Mouse (Mus musculus) ES-Bruce4 (cell line): Measurements from ENCODE around the gene Hist1h3h. TPM values are rescaled to one million over a fixed set of nuclear protein-coding genes. Genes with fewer than 3 reads are reported as not detected.
"Not testable (repeated sequence)": the region's sequence is repeated elsewhere in the genome, so short reads cannot be mapped to it uniquely, and the experiment has no call there.

Experiments
- H3K27ac ChIP-seq: 2 replicates; pipeline ENCODE4 v1.5.1; 2012; ENCODE audit warnings: low read length, inconsistent platforms; ENCODE audit not compliant: insufficient read depth
- H3K27me3 ChIP-seq: 2 replicates; pipeline ENCODE4 v1.6.1; 2012; ENCODE audit warnings: mild to moderate bottlenecking, low read length, inconsistent platforms; ENCODE audit not compliant: control insufficient read depth, poor library complexity, insufficient read depth, severe bottlenecking
- H3K36me3 ChIP-seq: 2 replicates; pipeline ENCODE4 v1.6.1; 2012; ENCODE audit warnings: inconsistent platforms, mild to moderate bottlenecking, low read length, moderate library complexity; ENCODE audit not compliant: control insufficient read depth, poor library complexity, insufficient read depth, severe bottlenecking
- H3K4me1 ChIP-seq: one replicate; pipeline ENCODE4 v1.8.1; 2011; ENCODE audit warnings: low read length; ENCODE audit not compliant: control insufficient read depth, insufficient read depth
- H3K4me3 ChIP-seq: 2 replicates; pipeline ENCODE4 v1.5.1; 2011; ENCODE audit warnings: low read depth, mild to moderate bottlenecking, low read length
- H3K9ac ChIP-seq: 2 replicates; pipeline ENCODE4 v1.6.1; 2012; ENCODE audit warnings: low read depth, mild to moderate bottlenecking, inconsistent platforms; ENCODE audit not compliant: poor library complexity, severe bottlenecking
- H3K9me3 ChIP-seq: replicated peaks from 2 replicates; pipeline ENCODE4 v1.6.1; 2012; ENCODE audit warnings: mild to moderate bottlenecking, low read length, inconsistent platforms; ENCODE audit not compliant: control insufficient read depth, poor library complexity, insufficient read depth, severe bottlenecking
- CTCF ChIP-seq: IDR thresholded peaks from one replicate; pipeline ENCODE4 v1.8.1; 2011; ENCODE audit warnings: low read depth, low read length
- EP300 ChIP-seq: IDR thresholded peaks from 2 replicates; pipeline ENCODE4 v1.6.1; 2011; ENCODE audit warnings: low read depth, low read length; ENCODE audit not compliant: insufficient read depth
- POLR2A ChIP-seq: IDR thresholded peaks from one replicate; pipeline ENCODE4 v1.8.1; 2011; ENCODE audit warnings: low read length; ENCODE audit not compliant: insufficient read depth
- polyA plus RNA-seq: library from polyadenylated mRNA; stranded (reverse); fragments of >200 nt; gene quantifications from 2 replicates; pipeline ENCODE4 v1.2.4, GENCODE M21; 2011; ENCODE audit warnings: low read depth; ENCODE audit not compliant: missing spikeins, insufficient read depth, insufficient read length

Gene Hist1h3h
- polyA plus RNA-seq, 1 experiment: 25.3 TPM

DNA sequence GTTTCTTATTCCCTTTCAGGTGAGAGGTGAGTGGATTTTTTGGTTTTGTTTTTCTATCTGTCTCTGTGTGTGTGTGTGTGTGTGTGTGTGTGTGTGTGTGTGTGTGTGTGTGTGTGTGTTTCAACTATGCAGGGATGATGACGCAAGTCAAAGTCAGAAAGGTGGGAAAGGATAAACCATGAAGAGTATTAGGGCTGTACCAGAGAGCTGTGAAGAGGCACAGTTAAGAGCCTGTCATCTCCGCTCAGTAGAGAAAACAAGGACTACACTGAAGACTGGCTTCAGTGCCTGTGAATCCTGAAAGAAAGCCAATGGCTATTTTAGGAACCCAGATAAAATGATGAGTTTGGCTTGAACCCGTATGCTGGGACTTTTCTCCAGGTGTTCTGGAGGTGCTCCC lies 34.4 kb downstream of the Hist1h3h start:
- TF ChIP-seq EP300 (no peak), CTCF (no peak), POLR2A (no peak)
- Histone ChIP-seq H3K9ac (peak overlapping the region; percentile 73; the same call in 1 of the 2 replicates), H3K36me3 (peaks cover 5% of the 10 kb centered on the region), H3K4me1 (no peaks in the 10 kb centered on the region), H3K4me3 (no peak overlapping the region), H3K27ac (no peak overlapping the region; the same call in 1 of the 2 replicates), H3K9me3 (no peaks in the 10 kb centered on the region), H3K27me3 (no peaks in the 10 kb centered on the region)

DNA sequence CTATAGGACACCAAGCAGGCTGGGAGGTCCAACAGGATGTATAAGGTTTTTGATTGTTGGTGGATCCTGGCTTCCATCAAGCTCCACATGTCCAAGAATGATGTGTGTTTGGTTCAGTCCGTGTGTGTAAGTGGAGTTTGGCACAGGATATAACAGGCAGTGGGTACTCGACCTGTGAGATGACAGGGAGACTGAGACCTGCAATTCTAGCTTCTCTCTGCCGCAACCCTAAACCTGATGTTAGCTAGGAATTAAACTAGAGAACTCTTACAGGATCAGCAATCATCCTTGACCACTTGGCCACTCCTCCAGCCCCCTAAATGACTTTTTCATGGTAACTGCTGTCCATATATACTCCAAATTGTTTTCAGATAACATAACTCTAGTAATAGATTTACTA lies 34.9 kb downstream of the Hist1h3h start:
- Histone ChIP-seq H3K36me3 (peaks cover 5% of the 10 kb centered on the region), H3K27ac (peak overlapping the region; percentile 61), H3K9me3 (no peaks in the 10 kb centered on the region), H3K4me1 (no peaks in the 10 kb centered on the region), H3K27me3 (no peaks in the 10 kb centered on the region), H3K9ac (peak overlapping the region; percentile 73), H3K4me3 (peak overlapping the region; percentile 12; the same call in 1 of the 2 replicates)
- TF ChIP-seq CTCF (no peak), POLR2A (no peak), EP300 (no peak)

DNA sequence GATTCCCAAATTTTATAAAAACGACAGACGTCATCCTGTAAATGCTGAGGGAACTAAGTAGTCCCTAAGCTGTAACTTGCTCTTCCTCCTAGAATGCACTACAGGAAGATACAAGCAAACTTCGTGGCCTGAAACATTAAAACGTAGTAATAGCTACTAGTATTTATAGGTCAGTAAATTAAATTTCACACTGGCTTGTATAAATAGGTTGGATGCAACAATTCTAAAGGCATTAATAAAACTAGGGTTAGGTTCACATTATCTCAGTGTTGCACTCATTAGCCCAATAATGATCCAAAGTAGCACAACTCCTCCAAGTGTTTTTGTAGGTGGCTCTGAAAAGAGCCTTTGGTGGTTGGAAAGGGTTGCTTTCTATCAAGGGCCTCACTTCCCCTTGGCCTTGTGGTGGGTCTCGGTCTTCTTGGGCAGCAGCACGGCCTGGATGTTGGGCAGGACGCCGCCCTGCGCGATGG lies 35.6 kb downstream of the Hist1h3h start:
- peak overlapping the region; percentile 74 for H3K4me3 ChIP-seq
- peak overlapping the region; percentile 73 for H3K9ac ChIP-seq
- peaks cover 5% of the 10 kb centered on the region for H3K36me3 ChIP-seq
- peak overlapping the region; percentile 84 for H3K27ac ChIP-seq
- H3K27me3 ChIP-seq: no peaks in the 10 kb centered on the region
- TF ChIP-seq EP300 (no peak), POLR2A (no peak), CTCF (no peak)
- no peaks in the 10 kb centered on the region for H3K9me3 ChIP-seq
- no peaks in the 10 kb centered on the region for H3K4me1 ChIP-seq

DNA sequence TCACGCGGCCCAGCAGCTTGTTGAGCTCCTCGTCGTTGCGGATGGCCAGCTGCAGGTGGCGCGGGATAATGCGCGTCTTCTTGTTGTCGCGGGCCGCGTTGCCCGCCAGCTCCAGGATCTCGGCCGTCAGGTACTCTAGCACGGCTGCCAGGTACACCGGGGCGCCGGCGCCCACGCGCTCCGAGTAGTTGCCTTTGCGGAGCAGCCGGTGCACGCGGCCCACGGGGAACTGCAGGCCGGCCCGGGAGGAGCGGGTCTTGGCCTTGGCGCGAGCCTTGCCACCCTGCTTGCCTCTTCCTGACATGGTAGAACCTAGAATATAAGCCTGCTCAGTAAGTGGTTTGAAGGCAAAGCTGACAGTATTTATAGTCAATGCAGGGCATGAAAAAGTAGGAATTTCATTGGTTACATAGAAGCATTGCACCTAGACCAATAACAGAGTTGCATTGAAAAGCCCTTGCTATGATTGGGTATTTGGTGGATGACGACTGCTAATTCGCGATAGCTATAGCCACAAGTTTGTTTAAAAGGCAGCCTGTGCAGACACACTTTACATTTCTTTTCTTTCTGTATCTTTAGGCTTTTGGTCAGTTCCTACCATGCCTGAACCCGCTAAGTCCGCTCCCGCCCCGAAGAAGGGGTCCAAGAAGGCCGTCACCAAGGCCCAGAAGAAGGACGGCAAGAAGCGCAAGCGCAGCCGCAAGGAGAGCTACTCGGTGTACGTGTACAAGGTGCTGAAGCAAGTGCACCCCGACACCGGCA lies 36.2 kb downstream of the Hist1h3h start, which contains the start of the genes Hist1h2ak and Hist1h2bn:
Hist1h2ak (minus strand) TSS at position 304 of the 762 bp plus-strand sequence.
Hist1h2bn (plus strand) TSS at position 600 of the 762 bp plus-strand sequence.
- H3K9me3 ChIP-seq, H3K36me3 ChIP-seq, H3K27me3 ChIP-seq, H3K4me1 ChIP-seq: not testable (repeated sequence)
- Histone ChIP-seq H3K27ac (peak within 1 kb of the TSS; percentile 84), H3K4me3 (peak within 1 kb of the TSS; percentile 74), H3K9ac (peak within 1 kb of the TSS; percentile 90)
- peak; percentile 71 for TF ChIP-seq POLR2A

DNA sequence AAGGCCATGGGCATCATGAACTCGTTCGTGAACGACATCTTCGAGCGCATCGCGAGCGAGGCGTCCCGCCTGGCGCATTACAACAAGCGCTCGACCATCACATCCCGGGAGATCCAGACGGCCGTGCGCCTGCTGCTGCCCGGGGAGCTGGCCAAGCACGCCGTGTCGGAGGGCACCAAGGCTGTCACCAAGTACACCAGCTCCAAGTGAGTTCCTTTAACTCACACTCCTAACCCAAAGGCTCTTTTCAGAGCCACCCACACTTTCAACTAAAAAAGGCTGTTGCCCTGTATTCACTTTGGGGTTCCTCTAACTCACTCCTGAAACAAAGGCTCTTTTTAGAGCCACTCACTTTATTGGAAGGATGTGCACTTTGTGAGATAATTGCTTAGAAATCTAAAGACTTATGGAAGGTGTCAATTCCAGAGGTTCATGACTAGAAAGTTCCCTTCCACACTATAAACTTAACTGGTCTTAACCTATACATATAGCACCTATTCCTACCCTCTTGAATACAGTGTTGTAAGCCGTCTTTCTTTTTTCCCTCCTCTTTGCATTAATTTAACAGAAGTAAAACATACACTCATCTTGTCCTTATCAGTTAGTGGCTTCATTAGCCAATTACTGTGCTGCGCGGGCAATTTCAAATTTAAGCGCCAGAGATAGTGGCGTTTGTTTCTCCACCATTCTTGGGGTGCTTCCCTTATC lies 37.0 kb downstream of the Hist1h3h start:
- peak overlapping the region; percentile 80 for H3K27ac ChIP-seq
- not testable (repeated sequence) for H3K27me3 ChIP-seq, H3K4me1 ChIP-seq, H3K36me3 ChIP-seq, H3K9me3 ChIP-seq
- H3K9ac ChIP-seq: peak overlapping the region; percentile 90
- peak overlapping the region; percentile 60 for H3K4me3 ChIP-seq

DNA sequence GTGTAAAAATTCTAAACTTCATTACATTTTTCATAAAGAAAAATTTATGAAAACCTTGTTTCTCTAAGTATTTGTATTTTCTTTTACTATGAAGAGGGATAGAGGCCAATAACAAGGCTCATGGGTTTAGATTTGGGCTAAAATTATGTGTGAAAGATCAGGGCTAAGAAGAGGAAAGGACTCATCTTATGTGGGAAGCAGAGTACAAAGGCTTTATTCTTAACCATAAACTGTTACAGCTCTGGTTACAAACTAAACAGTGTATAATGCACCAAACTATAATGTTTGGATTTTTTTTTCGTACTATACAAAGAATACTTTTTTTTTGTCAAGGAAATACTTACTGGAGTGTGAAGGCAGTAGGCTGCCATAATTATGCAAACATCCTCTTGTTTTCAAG lies 38.2 kb downstream of the Hist1h3h start:
- H3K36me3 ChIP-seq: no peaks in the 10 kb centered on the region
- no peak overlapping the region for H3K4me3 ChIP-seq
- H3K9me3 ChIP-seq: no peaks in the 10 kb centered on the region
- H3K9ac ChIP-seq: no peak overlapping the region
- no peak overlapping the region for H3K27ac ChIP-seq
- no peaks in the 10 kb centered on the region for H3K27me3 ChIP-seq
- H3K4me1 ChIP-seq: no peaks in the 10 kb centered on the region
- TF ChIP-seq EP300: no peak
- TF ChIP-seq CTCF: no peak
- no peak for TF ChIP-seq POLR2A

Other genes with a start within 250 kb of the Hist1h3h start
- 0.55 TPM in 1 of 2 replicates, not detected in the other for gene Nkapl, start 249.2 kb upstream of the Hist1h3h start, polyA plus RNA-seq
- gene Zkscan4, start 238.8 kb upstream of the Hist1h3h start, polyA plus RNA-seq: 0.58 and 0.59 TPM in 2 replicates
- not detected in 2 replicates for gene Gm10065, start 238.2 kb upstream of the Hist1h3h start, polyA plus RNA-seq
- 0.52 TPM in 1 of 2 replicates, not detected in the other for gene AK157302, start 222.4 kb upstream of the Hist1h3h start, polyA plus RNA-seq
- 3.2 and 7.4 TPM in 2 replicates for gene Gm11273, start 216.2 kb upstream of the Hist1h3h start, polyA plus RNA-seq
- gene Zkscan8, start 186.5 kb upstream of the Hist1h3h start, polyA plus RNA-seq: 15.2 and 16.1 TPM in 2 replicates
- not detected in 2 replicates for gene Olfr1366, start 174.9 kb upstream of the Hist1h3h start, polyA plus RNA-seq
- 0.15 and 0.23 TPM in 2 replicates for gene Olfr1535, start 157.8 kb upstream of the Hist1h3h start, polyA plus RNA-seq
- not detected in 2 replicates for gene Olfr1364, start 135.9 kb upstream of the Hist1h3h start, polyA plus RNA-seq
- not detected in 2 replicates for gene Olfr1362, start 103.6 kb upstream of the Hist1h3h start, polyA plus RNA-seq
- not detected in 2 replicates for gene Olfr11, start 75.1 kb upstream of the Hist1h3h start, polyA plus RNA-seq
- gene Olfr1361, start 54.3 kb upstream of the Hist1h3h start, polyA plus RNA-seq: not detected in 2 replicates
- gene Olfr1360, start 40.3 kb upstream of the Hist1h3h start, polyA plus RNA-seq: not detected in 2 replicates
- not detected in 2 replicates for gene Olfr1359, start 19.5 kb upstream of the Hist1h3h start, polyA plus RNA-seq
- gene Hist1h2bl, start 1.5 kb upstream of the Hist1h3h start, polyA plus RNA-seq: 25.5 and 27.2 TPM in 2 replicates
- gene Hist1h2ai, start 1.2 kb upstream of the Hist1h3h start, polyA plus RNA-seq: 3.6 TPM in 1 of 2 replicates, not detected in the other
- gene Hist1h2bm, start 4.4 kb downstream of the Hist1h3h start, polyA plus RNA-seq: 14.2 and 21.7 TPM in 2 replicates
- gene Hist1h4j, start 17.4 kb downstream of the Hist1h3h start, polyA plus RNA-seq: 8.2 and 13.4 TPM in 2 replicates
- gene Hist1h4k, start 32.8 kb downstream of the Hist1h3h start, polyA plus RNA-seq: 16.3 and 17.1 TPM in 2 replicates
- gene Hist1h2ak, start 36.2 kb downstream of the Hist1h3h start, polyA plus RNA-seq: 6.7 and 7.5 TPM in 2 replicates
- 19.3 and 20.7 TPM in 2 replicates for gene Hist1h2bn, start 36.5 kb downstream of the Hist1h3h start, polyA plus RNA-seq
- 7.4 and 9.2 TPM in 2 replicates for gene Hist1h1b, start 63.0 kb downstream of the Hist1h3h start, polyA plus RNA-seq
- gene Hist1h3i, start 65.7 kb downstream of the Hist1h3h start, polyA plus RNA-seq: not detected in 2 replicates
- gene Hist1h2an, start 69.6 kb downstream of the Hist1h3h start, polyA plus RNA-seq: not detected in 2 replicates
- 2.5 TPM in 1 of 2 replicates, not detected in the other for gene Hist1h2bp, start 69.8 kb downstream of the Hist1h3h start, polyA plus RNA-seq
- gene Hist1h2bq, start 92.5 kb downstream of the Hist1h3h start, polyA plus RNA-seq: 16.9 and 28.4 TPM in 2 replicates
- gene Hist1h2ao, start 92.8 kb downstream of the Hist1h3h start, polyA plus RNA-seq: not detected in 2 replicates
- 12.0 and 17.7 TPM in 2 replicates for gene Hist1h4m, start 94.1 kb downstream of the Hist1h3h start, polyA plus RNA-seq
- 16.5 and 26.2 TPM in 2 replicates for gene Hist1h4n, start 114.5 kb downstream of the Hist1h3h start, polyA plus RNA-seq
- gene Hist1h2ap, start 115.8 kb downstream of the Hist1h3h start, polyA plus RNA-seq: 47.5 and 51.1 TPM in 2 replicates
- 18.1 and 27.4 TPM in 2 replicates for gene Hist1h2br, start 116.1 kb downstream of the Hist1h3h start, polyA plus RNA-seq
- 8.1 and 11.5 TPM in 2 replicates for gene Zfp184, start 227.4 kb downstream of the Hist1h3h start, polyA plus RNA-seq